Mouse (Mus musculus): ENCODE data around the gene Gm15737.

The Gm15737 gene

GRCm38 (mm10) chr6:92869089-92869581, at the start of gene Gm15737:
Gene Gm15737, plus strand, starts transcription at chr6:92869357.
- DNase-seq (ENCODE audit: low spot score), result no peak

- DNase-seq (ENCODE audit: low spot score), result no peak
These were observed 47.6 kb upstream of the Gm15737 start for GRCm38 (mm10) chr6:92821606-92822005.

GRCm38 (mm10) chr6:92822006-92822405, 47.2 kb upstream of the Gm15737 start:
- peak; percentile 12 for DNase-seq (ENCODE audit: low spot score)

GRCm38 (mm10) chr6:92823991-92824390, 45.2 kb upstream of the Gm15737 start:
- DNase-seq (ENCODE audit: low spot score), result no peak

- no peak for DNase-seq (ENCODE audit: low spot score)
These were observed 42.6 kb upstream of the Gm15737 start for GRCm38 (mm10) chr6:92826561-92826960.

- DNase-seq (ENCODE audit: low spot score), result no peak
These were observed 41.8 kb upstream of the Gm15737 start for GRCm38 (mm10) chr6:92827360-92827759.

- DNase-seq (ENCODE audit: low spot score), result no peak
These were observed 40.0 kb upstream of the Gm15737 start for GRCm38 (mm10) chr6:92829148-92829547.

- no peak for DNase-seq (ENCODE audit: low spot score)
These were observed 38.1 kb upstream of the Gm15737 start for GRCm38 (mm10) chr6:92831106-92831505.

- no peak for DNase-seq (ENCODE audit: low spot score)
These were observed 27.2 kb upstream of the Gm15737 start for GRCm38 (mm10) chr6:92842000-92842399.

GRCm38 (mm10) chr6:92843474-92843873, 25.7 kb upstream of the Gm15737 start:
- DNase-seq (ENCODE audit: low spot score), result no peak

GRCm38 (mm10) chr6:92845898-92846297, 23.3 kb upstream of the Gm15737 start:
- no peak for DNase-seq (ENCODE audit: low spot score)

- DNase-seq (ENCODE audit: low spot score), result no peak
These were observed 22.5 kb upstream of the Gm15737 start for GRCm38 (mm10) chr6:92846614-92847013.

- DNase-seq (ENCODE audit: low spot score), result no peak
These were observed 19.9 kb upstream of the Gm15737 start for GRCm38 (mm10) chr6:92849208-92849607.

GRCm38 (mm10) chr6:92850250-92850649, 18.9 kb upstream of the Gm15737 start:
- peak; percentile 72 for DNase-seq (ENCODE audit: low spot score)

GRCm38 (mm10) chr6:92854873-92855272, 14.3 kb upstream of the Gm15737 start:
- no peak for DNase-seq (ENCODE audit: low spot score)

- no peak for DNase-seq (ENCODE audit: low spot score)
These were observed 11.4 kb upstream of the Gm15737 start for GRCm38 (mm10) chr6:92857761-92858160.

- DNase-seq (ENCODE audit: low spot score), result no peak
These were observed 10.2 kb upstream of the Gm15737 start for GRCm38 (mm10) chr6:92858721-92859510.

GRCm38 (mm10) chr6:92860285-92860912, 8.8 kb upstream of the Gm15737 start:
- no peak for DNase-seq (ENCODE audit: low spot score)

- DNase-seq (ENCODE audit: low spot score), result no peak
These were observed 6.6 kb upstream of the Gm15737 start for GRCm38 (mm10) chr6:92862599-92862998.

- DNase-seq (ENCODE audit: low spot score), result no peak
These were observed 544 bp downstream of the Gm15737 start for GRCm38 (mm10) chr6:92869582-92870219.

- DNase-seq (ENCODE audit: low spot score), result no peak
These were observed 2.7 kb downstream of the Gm15737 start for GRCm38 (mm10) chr6:92871813-92872212.

- no peak for DNase-seq (ENCODE audit: low spot score)
These were observed 3.6 kb downstream of the Gm15737 start for GRCm38 (mm10) chr6:92872766-92873165.

- no peak for DNase-seq (ENCODE audit: low spot score)
These were observed 5.7 kb downstream of the Gm15737 start for GRCm38 (mm10) chr6:92874854-92875253.
